Mouse (Mus musculus): Measurements from ENCODE around the gene Gm28553.

The Gm28553 gene

GRCm38 (mm10) chrY:48856197-48856596 is at the start of gene Gm28553:
Gene Gm28553 (plus strand): TSS chrY:48856497.
- WGBS: no CpG with 5 or more reads among the region's 5 CpGs
